Mouse (Mus musculus) limb, embryonic 15.5 days (tissue): Measurements from ENCODE around the gene Oprm1. TPM values are rescaled to one million over a fixed set of nuclear protein-coding genes. Genes with fewer than 3 reads are reported as not detected.

Experiments used
- ATAC-seq: fragments of 200-750 bp; cut with Nextera tagmentation; 2 replicates; pipeline ENCODE4 v1.8.0; 2017; ENCODE audit warnings: low read depth, moderate TSS enrichment; ENCODE audit not compliant: insufficient number of reproducible peaks, low FRiP score, low TSS enrichment
- H3K27ac ChIP-seq: fragments of 300-500 bp; sonication (generic); 2 replicates; pipeline ENCODE4 v1.5.1; 2015; ENCODE audit warnings: moderate library complexity, mild to moderate bottlenecking, inconsistent platforms
- H3K27me3 ChIP-seq: fragments of 300-500 bp; sonication (generic); 2 replicates; pipeline ENCODE4 v1.6.1; 2015; ENCODE audit warnings: inconsistent platforms
- H3K36me3 ChIP-seq: fragments of 300-500 bp; sonication (generic); 2 replicates; pipeline ENCODE4 v1.6.1; 2015; ENCODE audit warnings: inconsistent platforms
- H3K4me1 ChIP-seq: fragments of 300-500 bp; sonication (generic); 2 replicates; pipeline ENCODE4 v1.6.1; 2015; ENCODE audit warnings: inconsistent platforms
- H3K4me2 ChIP-seq: fragments of 300-500 bp; sonication (generic); 2 replicates; pipeline ENCODE4 v1.6.1; 2015; ENCODE audit warnings: mild to moderate bottlenecking, inconsistent platforms
- H3K4me3 ChIP-seq: fragments of 300-500 bp; sonication (generic); 2 replicates; pipeline ENCODE4 v1.5.1; 2015; ENCODE audit warnings: mild to moderate bottlenecking, inconsistent platforms
- H3K9ac ChIP-seq: fragments of 300-500 bp; sonication (generic); 2 replicates; pipeline ENCODE4 v1.6.1; 2015; ENCODE audit warnings: inconsistent platforms
- H3K9me3 ChIP-seq: fragments of 300-500 bp; sonication (generic); 2 replicates; pipeline ENCODE4 v1.6.1; 2016; ENCODE audit warnings: inconsistent platforms
- WGBS: fragments of 180-500 bp; shearing (Covaris S2); methylation state at CpG from one replicate; pipeline ENCODE4 v1.1.7; 2015; 5-methylcytosine and 5-hydroxymethylcytosine counted together
- polyA plus RNA-seq: library from polyadenylated mRNA; unstranded; fragments of >200 nt; fragmentation: Nextera tagmentation; extraction: Ambion mirVana; gene quantifications from 2 replicates; pipeline ENCODE4 v1.2.1, GENCODE M21; 2015

Gene Oprm1
- polyA plus RNA-seq, 1 experiment from 2014 or later = not detected

- H3K4me3 ChIP-seq = no peak overlapping the region
- no peaks in the 10 kb centered on the region for H3K9me3 ChIP-seq
- no peak for ATAC-seq
- 85% methylated on average over 3 of the region's 3 CpGs for WGBS
- no peaks in the 10 kb centered on the region for H3K4me1 ChIP-seq
- no peak overlapping the region for H3K27ac ChIP-seq
- no peak overlapping the region for H3K4me2 ChIP-seq
- H3K36me3 ChIP-seq = no peaks in the 10 kb centered on the region
- no peaks in the 10 kb centered on the region for H3K27me3 ChIP-seq
- H3K9ac ChIP-seq = no peak overlapping the region
Observed at GRCm38 (mm10) chr10:6901819-6902393, 143.6 kb downstream of the Oprm1 start.

DNA sequence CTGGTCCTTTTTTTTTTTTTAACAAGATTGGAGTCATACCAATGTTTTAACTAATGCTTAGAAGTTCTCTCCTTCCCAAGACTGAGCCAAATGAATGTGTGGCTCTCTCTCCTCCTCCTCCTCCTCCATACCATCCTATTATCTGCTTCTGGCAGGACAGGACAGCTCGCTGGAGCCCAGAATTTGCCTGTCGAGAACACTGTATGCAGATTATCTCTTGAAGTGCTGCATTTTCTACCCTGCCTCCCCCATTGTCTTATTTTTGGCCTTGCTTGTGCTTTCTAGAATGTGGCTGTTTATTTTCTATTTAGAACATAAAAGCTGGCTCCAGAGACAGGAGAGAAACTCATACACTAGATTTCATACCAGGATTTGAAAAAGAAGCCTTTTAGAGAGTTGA lies 151.5 kb downstream of the Oprm1 start:
- no peaks in the 10 kb centered on the region for H3K36me3 ChIP-seq
- no peak overlapping the region for H3K4me3 ChIP-seq
- no peaks in the 10 kb centered on the region for H3K4me1 ChIP-seq
- no peak overlapping the region for H3K4me2 ChIP-seq
- WGBS = 66% methylated on average over 2 of the region's 2 CpGs
- no peak overlapping the region for H3K27ac ChIP-seq
- ATAC-seq = no peak
- no peaks in the 10 kb centered on the region for H3K9me3 ChIP-seq
- H3K27me3 ChIP-seq = no peaks in the 10 kb centered on the region
- H3K9ac ChIP-seq = no peak overlapping the region

GRCm38 (mm10) chr10:6915991-6916390 lies 157.7 kb downstream of the Oprm1 start:
- H3K9ac ChIP-seq = no peak overlapping the region
- H3K4me2 ChIP-seq = no peak overlapping the region
- H3K27me3 ChIP-seq = no peaks in the 10 kb centered on the region
- ATAC-seq = no peak
- WGBS = 46% methylated on average over 1 of the region's 1 CpGs
- no peak overlapping the region for H3K4me3 ChIP-seq
- H3K4me1 ChIP-seq = no peaks in the 10 kb centered on the region
- no peak overlapping the region for H3K27ac ChIP-seq
- no peaks in the 10 kb centered on the region for H3K9me3 ChIP-seq
- no peaks in the 10 kb centered on the region for H3K36me3 ChIP-seq

DNA sequence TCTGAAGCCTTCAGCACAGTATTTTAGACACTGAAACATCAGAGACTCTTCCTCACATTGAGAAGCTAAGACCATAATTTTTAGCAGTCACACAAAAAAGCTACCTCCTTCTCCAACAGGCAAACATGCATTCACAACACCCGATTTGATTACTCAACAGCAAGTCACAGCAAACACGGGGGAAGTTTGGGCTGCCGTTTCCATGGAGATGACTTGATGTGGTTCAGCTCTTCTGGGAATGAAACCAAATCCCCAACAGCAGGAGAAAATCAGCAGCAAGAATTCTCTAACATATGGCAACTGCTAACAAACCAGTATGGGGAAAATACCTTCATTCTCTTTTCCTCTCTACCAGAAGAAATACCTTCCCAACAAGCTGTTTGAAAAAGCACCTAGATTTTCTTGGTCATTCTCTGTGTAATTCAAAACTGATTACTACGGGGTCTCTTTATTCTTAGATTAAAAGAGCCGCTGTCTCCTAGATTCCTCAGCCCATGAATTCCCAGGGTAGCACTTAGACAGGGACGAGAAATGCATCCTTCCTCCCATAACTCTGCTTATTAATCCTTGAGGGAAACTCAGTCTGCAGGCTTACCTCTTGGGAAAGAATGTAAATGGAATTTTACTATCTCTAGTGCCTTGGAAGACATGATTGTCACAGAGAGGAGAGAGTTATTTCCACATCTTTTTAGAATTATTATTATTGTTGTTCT lies 158.4 kb downstream of the Oprm1 start:
- H3K27me3 ChIP-seq = no peaks in the 10 kb centered on the region
- ATAC-seq = no peak
- H3K27ac ChIP-seq = no peak overlapping the region
- no peak overlapping the region for H3K9ac ChIP-seq
- H3K4me3 ChIP-seq = no peak overlapping the region
- no peak overlapping the region for H3K4me2 ChIP-seq
- no peaks in the 10 kb centered on the region for H3K9me3 ChIP-seq
- H3K4me1 ChIP-seq = no peaks in the 10 kb centered on the region
- H3K36me3 ChIP-seq = no peaks in the 10 kb centered on the region
- 26% methylated on average over 6 of the region's 6 CpGs for WGBS

DNA sequence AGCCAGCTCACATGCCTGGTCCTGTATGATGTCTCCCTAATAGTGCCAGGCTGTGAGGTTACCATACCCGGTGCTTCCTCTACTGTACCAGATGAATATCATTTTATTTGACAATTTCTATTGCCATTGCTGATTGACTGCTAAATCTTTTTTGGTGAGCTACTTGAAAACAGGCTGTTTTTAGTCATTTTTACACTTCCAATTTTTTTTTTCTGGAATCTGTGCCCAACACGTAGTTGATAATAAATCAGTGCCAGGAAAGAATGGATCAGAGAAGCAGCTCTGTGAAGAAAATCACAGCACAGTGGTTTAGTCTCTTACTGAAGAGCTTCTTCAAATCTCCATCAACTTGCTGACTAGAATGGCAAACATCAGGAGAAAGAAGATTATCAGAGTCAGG lies 168.4 kb downstream of the Oprm1 start:
- Histone ChIP-seq H3K9ac (no peak overlapping the region), H3K27me3 (no peaks in the 10 kb centered on the region), H3K27ac (no peak overlapping the region), H3K4me3 (no peak overlapping the region), H3K4me2 (no peak overlapping the region), H3K36me3 (no peaks in the 10 kb centered on the region), H3K4me1 (no peaks in the 10 kb centered on the region), H3K9me3 (no peaks in the 10 kb centered on the region)
- no peak for ATAC-seq
- WGBS = 77% methylated on average over 2 of the region's 2 CpGs

DNA sequence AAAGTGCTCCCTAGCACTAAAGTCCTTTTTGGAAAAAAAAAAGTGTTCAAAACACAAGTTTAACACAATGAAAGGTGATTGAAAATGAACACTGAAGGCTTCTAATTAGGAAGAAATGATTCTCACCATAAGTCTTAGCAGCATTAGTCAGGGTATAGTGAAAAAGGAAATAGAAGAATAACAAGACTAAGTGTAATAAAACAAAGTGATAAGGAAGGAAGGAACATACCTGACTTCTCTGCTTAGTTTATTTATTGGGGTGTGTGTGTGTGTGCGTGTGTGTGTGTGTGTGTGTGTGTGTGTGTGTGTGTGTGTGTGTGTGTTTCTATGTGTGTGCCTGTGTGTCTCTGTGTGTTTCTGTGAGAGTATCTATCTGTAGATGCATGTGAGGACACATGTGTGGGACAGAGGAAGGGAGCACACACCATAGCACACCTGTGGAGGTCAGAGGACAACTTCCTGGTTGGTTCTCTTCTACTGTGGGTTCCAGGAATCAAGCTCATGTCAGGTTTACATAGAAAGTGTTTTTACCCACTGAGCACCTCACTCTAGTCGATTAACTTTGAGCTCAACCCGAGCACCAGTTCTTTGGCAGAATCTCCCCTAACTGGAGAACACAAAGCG lies 169.4 kb downstream of the Oprm1 start:
- ATAC-seq = no peak
- Histone ChIP-seq H3K36me3 (no peaks in the 10 kb centered on the region), H3K4me3 (no peak overlapping the region), H3K4me2 (no peak overlapping the region), H3K4me1 (no peaks in the 10 kb centered on the region), H3K27me3 (no peaks in the 10 kb centered on the region), H3K9ac (no peak overlapping the region), H3K9me3 (no peaks in the 10 kb centered on the region), H3K27ac (no peak overlapping the region)
- 83% methylated on average over 4 of the region's 4 CpGs for WGBS

DNA sequence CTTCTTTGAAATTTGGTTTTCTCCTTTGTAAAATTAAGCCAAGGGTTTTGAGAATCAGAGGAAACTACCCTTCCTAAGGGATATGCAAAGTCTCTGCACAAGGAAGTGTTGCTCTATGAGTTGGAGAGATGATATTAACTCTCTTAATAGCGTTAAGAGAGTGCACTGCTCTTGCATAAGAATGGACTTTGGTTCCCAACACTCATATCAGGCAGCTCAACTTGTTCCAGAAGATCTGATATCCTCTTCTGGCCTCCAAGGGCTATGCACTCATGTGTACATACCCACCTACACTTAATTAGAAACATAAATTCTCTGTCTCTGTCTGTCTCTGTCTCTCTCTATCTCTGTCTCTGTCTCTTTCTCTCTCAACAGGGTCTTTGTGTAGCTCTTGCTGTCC lies 170.6 kb downstream of the Oprm1 start:
- H3K4me1 ChIP-seq = no peaks in the 10 kb centered on the region
- 59% methylated on average over 1 of the region's 1 CpGs for WGBS
- no peak for ATAC-seq

GRCm38 (mm10) chr10:6930398-6930797 lies 172.1 kb downstream of the Oprm1 start:
- no peaks in the 10 kb centered on the region for H3K9me3 ChIP-seq
- H3K4me3 ChIP-seq = no peak overlapping the region
- H3K9ac ChIP-seq = no peak overlapping the region
- no peaks in the 10 kb centered on the region for H3K27me3 ChIP-seq
- no peaks in the 10 kb centered on the region for H3K4me1 ChIP-seq
- 78% methylated on average over 1 of the region's 1 CpGs for WGBS
- no peak overlapping the region for H3K27ac ChIP-seq
- H3K36me3 ChIP-seq = no peaks in the 10 kb centered on the region
- no peak overlapping the region for H3K4me2 ChIP-seq
- no peak for ATAC-seq

More for the DNA sequence above, 170.6 kb downstream of the Oprm1 start:
- H3K4me2 ChIP-seq = no peak overlapping the region
- H3K9me3 ChIP-seq = no peaks in the 10 kb centered on the region
- H3K27ac ChIP-seq = no peak overlapping the region
- no peak overlapping the region for H3K4me3 ChIP-seq
- no peaks in the 10 kb centered on the region for H3K27me3 ChIP-seq
- H3K36me3 ChIP-seq = no peaks in the 10 kb centered on the region
- H3K9ac ChIP-seq = no peak overlapping the region

DNA sequence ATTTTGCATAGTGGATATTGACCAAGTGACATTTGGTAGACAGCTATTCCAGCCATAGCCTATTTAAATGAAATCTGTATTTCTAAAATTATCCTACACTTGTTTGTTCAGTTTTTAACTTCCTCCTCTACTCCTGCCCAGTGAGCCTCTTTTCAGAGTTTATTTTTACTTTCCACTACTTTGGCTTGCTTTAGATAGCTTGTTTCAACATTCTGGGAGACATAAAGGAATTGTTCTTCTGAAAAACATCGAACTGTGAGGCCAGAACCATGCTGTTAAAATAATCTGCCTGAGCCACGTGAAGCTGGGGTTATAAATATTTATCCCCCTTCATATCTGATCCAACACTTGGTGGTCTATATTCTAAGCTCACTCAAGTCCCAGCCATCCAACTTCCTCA lies 172.6 kb downstream of the Oprm1 start:
- Histone ChIP-seq H3K27me3 (no peaks in the 10 kb centered on the region), H3K4me3 (no peak overlapping the region), H3K9ac (no peak overlapping the region), H3K9me3 (no peaks in the 10 kb centered on the region), H3K36me3 (no peaks in the 10 kb centered on the region), H3K4me2 (no peak overlapping the region), H3K4me1 (no peaks in the 10 kb centered on the region), H3K27ac (no peak overlapping the region)
- ATAC-seq = no peak
- 60% methylated on average over 2 of the region's 2 CpGs for WGBS

DNA sequence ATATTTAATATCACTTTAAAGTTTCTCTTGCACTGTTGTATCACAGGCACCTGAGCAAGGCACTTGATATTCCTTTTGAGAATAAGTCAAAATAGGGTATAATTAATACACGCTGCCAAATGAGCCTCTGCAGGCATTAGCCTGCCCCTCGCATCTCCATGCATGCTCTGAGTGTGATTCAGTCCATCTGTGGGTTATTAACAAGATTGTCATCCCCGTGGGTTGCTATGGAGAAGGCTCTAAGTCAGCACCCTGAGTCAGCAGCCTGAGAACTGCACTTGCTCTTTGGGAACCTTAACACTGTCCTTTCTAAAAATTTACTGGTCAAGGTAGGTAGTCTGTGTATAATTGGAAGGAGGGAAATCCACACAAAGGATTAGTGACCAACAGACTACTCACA lies 176.5 kb downstream of the Oprm1 start:
- 61% methylated on average over 3 of the region's 3 CpGs for WGBS
- Histone ChIP-seq H3K4me1 (no peaks in the 10 kb centered on the region), H3K36me3 (no peaks in the 10 kb centered on the region), H3K4me3 (no peak overlapping the region), H3K4me2 (no peak overlapping the region), H3K27ac (no peak overlapping the region), H3K27me3 (no peaks in the 10 kb centered on the region), H3K9me3 (no peaks in the 10 kb centered on the region), H3K9ac (no peak overlapping the region)
- no peak for ATAC-seq

GRCm38 (mm10) chr10:6936671-6937425 lies 178.5 kb downstream of the Oprm1 start:
- no peak overlapping the region for H3K4me2 ChIP-seq
- no peak overlapping the region for H3K9ac ChIP-seq
- no peaks in the 10 kb centered on the region for H3K4me1 ChIP-seq
- H3K4me3 ChIP-seq = no peak overlapping the region
- no peaks in the 10 kb centered on the region for H3K27me3 ChIP-seq
- H3K27ac ChIP-seq = no peak overlapping the region
- H3K36me3 ChIP-seq = no peaks in the 10 kb centered on the region
- no peaks in the 10 kb centered on the region for H3K9me3 ChIP-seq
- 79% methylated on average over 4 of the region's 4 CpGs for WGBS
- ATAC-seq = no peak

GRCm38 (mm10) chr10:6953115-6953514 lies 194.8 kb downstream of the Oprm1 start:
- Histone ChIP-seq H3K4me1 (no peaks in the 10 kb centered on the region), H3K4me2 (no peak overlapping the region), H3K27ac (no peak overlapping the region), H3K36me3 (no peaks in the 10 kb centered on the region), H3K4me3 (no peak overlapping the region), H3K27me3 (no peaks in the 10 kb centered on the region), H3K9me3 (no peaks in the 10 kb centered on the region), H3K9ac (no peak overlapping the region)
- ATAC-seq = no peak
- 67% methylated on average over 1 of the region's 1 CpGs for WGBS
